ENCODE assay signal across 15 mouse cellular contexts in genomic region chr3:116184443-116184842, GRCm38 (mm10). TPM values are rescaled to one million over a fixed set of nuclear protein-coding genes. Genes with fewer than 3 reads are reported as not detected.
A peak's percentile ranks its signal among the peaks of the same experiment; 100 is the strongest.
DNase-seq lines count a peak whose midpoint lies in the region; ATAC-seq and TF ChIP-seq lines count a peak whose summit lies in the region.
"Had no signal": no experiment of that assay in that cellular context is flagged by ENCODE, and none has a peak within 500 bp of the region (broad histone marks: within the 10 kb centered on the region; RNA-seq: fewer than 3 reads in every experiment).

No protein-coding gene starts in this region.

- intact Hi-C loops in heart, postnatal 36 days (cut with DNase I): no loop called here
- intact Hi-C loops in left cerebral cortex, postnatal 10 days (cut with DNase I): no loop called here

- no peaks in the 10 kb centered on the region for H3K36me3 ChIP-seq in heart, embryonic 15.5 days
- no peaks in the 10 kb centered on the region for H3K36me3 ChIP-seq in lung, postnatal 0 days (ENCODE audit: insufficient read depth, low read length)
- H3K36me3 ChIP-seq: liver, embryonic 13.5 days; neural tube, embryonic 12.5 days had no signal

- 55% methylated on average over 4 of the region's 4 CpGs for WGBS in heart, embryonic 15.5 days
- WGBS in lung, postnatal 0 days: 50% methylated on average over 4 of the region's 4 CpGs

- no peak for ATAC-seq in heart, embryonic 15.5 days (replicated peaks; ENCODE audit: insufficient number of reproducible peaks, insufficient read depth, low FRiP score, low read depth)
- no peak for ATAC-seq in lung, postnatal 0 days
- ATAC-seq in hematopoietic stem cell, adult 5-6 weeks (replicated peaks in 1 of 2; ENCODE audit: insufficient read depth in 1 of 2, low FRiP score in 2 of 2, low TSS enrichment in 1 of 2, low read depth in 1 of 2, poor library complexity in 2 of 2, severe bottlenecking in 2 of 2): peak; percentile 21 to 53; a peak in 2 of 4 replicates
- ATAC-seq in megakaryocyte progenitor cell, adult 5-6 weeks (replicated peaks; ENCODE audit: poor library complexity): peak; percentile 72
- ATAC-seq: intestine, postnatal 0 days had no signal

- no peak overlapping the region for H3K4me3 ChIP-seq in heart, embryonic 15.5 days
- H3K4me3 ChIP-seq in lung, postnatal 0 days (ENCODE audit: low read depth, low read length): no peak overlapping the region
- H3K4me3 ChIP-seq: left cerebral cortex, adult 2 months; liver, embryonic 13.5 days; neural tube, embryonic 12.5 days had no signal

- no peaks in the 10 kb centered on the region for H3K27me3 ChIP-seq in heart, embryonic 15.5 days
- no peaks in the 10 kb centered on the region for H3K27me3 ChIP-seq in lung, postnatal 0 days (replicated peaks; ENCODE audit: insufficient read depth, low read length)
- H3K27me3 ChIP-seq: liver, embryonic 13.5 days; neural tube, embryonic 12.5 days had no signal

- H3K27ac ChIP-seq in heart, embryonic 15.5 days: 0 out of 2 replicates have a peak overlapping the region, but pooled peaks have one; percentile 8
- no peak overlapping the region for H3K27ac ChIP-seq in lung, postnatal 0 days (ENCODE audit: low read length)
- H3K27ac ChIP-seq: left cerebral cortex, adult 2 months; liver, embryonic 13.5 days; neural tube, embryonic 12.5 days had no signal

- H3K9me3 ChIP-seq in heart, embryonic 15.5 days (replicated peaks): no peaks in the 10 kb centered on the region
- H3K9me3 ChIP-seq in lung, postnatal 0 days (ENCODE audit: low read length): no peaks in the 10 kb centered on the region
- H3K9me3 ChIP-seq: liver, embryonic 13.5 days; neural tube, embryonic 12.5 days had no signal

- no peak overlapping the region for H3K9ac ChIP-seq in heart, embryonic 15.5 days
- H3K9ac ChIP-seq in lung, postnatal 0 days (replicated peaks; ENCODE audit: low read depth): no peak overlapping the region
- H3K9ac ChIP-seq: liver, embryonic 13.5 days; neural tube, embryonic 12.5 days had no signal

- DNase-seq in heart, postnatal 36 days: no peak
- DNase-seq in lung, adult 18-20 months: peak; percentile 41 to 42
- no peak for DNase-seq in lung, postnatal 0 days (ENCODE audit: low spot score)
- no peak for DNase-seq in left cerebral cortex, postnatal 10 days (ENCODE audit: extremely low spot score in 1 of 2, low spot score in 2 of 2)
- DNase-seq in right cerebral cortex, postnatal 10 days (ENCODE audit: low spot score in 2 of 2): no peak
- DNase-seq: cerebellum, adult 18-20 months; liver, embryonic 13.5 days; right cerebral cortex, adult 18-20 months; thymus, postnatal 25 days had no signal

- no peak for TF ChIP-seq EP300 in lung, postnatal 0 days (IDR thresholded peaks at IDR 0.05)

- no peak for TF ChIP-seq CTCF in lung, postnatal 0 days (IDR thresholded peaks at IDR 0.05)

- no peaks in the 10 kb centered on the region for H3K4me1 ChIP-seq in heart, embryonic 15.5 days (replicated peaks)
- no peaks in the 10 kb centered on the region for H3K4me1 ChIP-seq in lung, postnatal 0 days (ENCODE audit: insufficient read depth, low read depth, low read length)
- H3K4me1 ChIP-seq: liver, embryonic 13.5 days; neural tube, embryonic 12.5 days had no signal

- no peak overlapping the region for H3K4me2 ChIP-seq in heart, embryonic 15.5 days
- no peak overlapping the region for H3K4me2 ChIP-seq in lung, postnatal 0 days (replicated peaks; ENCODE audit: low read depth, low read length)
- H3K4me2 ChIP-seq: liver, embryonic 13.5 days; neural tube, embryonic 12.5 days had no signal

RNA-seq across cellular contexts. Expression of gene Vcam1, which starts 55.0 kb away (rescaled TPM):
- 77.8 and 78.2 TPM in 2 replicates for polyA plus RNA-seq in heart, embryonic 15.5 days (2015; fragmentation: Nextera tagmentation; extraction: Ambion mirVana)
- total RNA-seq in heart, postnatal 36 days (2021): 10 to 100 TPM; 15.0 to 15.6 TPM
- polyA plus RNA-seq in lung, postnatal 0 days (2015; fragmentation: Nextera tagmentation; extraction: Ambion mirVana): 54.1 and 55.0 TPM in 2 replicates
- total RNA-seq in hematopoietic stem cell, adult 5-6 weeks (2017): 5.4 and 14.9 TPM in 2 replicates
- total RNA-seq in megakaryocyte progenitor cell, adult 5-6 weeks (2015): 28.2 and 42.0 TPM in 2 replicates
- total RNA-seq in megakaryocyte progenitor cell, adult 5-6 weeks (2017): 22.9 and 32.7 TPM in 2 replicates
- total RNA-seq in left cerebral cortex, postnatal 10 days (2021): 10 to 100 TPM; 37.6 to 39.3 TPM

Comparison
In these comparisons a context has a peak if more than half of its experiments do, and no peak if none do; other contexts are left out.
1. DNase-seq: peak in lung, adult 18-20 months (2 of 2); none in heart, postnatal 36 days (0 of 2), lung, postnatal 0 days (single experiment), left cerebral cortex, postnatal 10 days (0 of 2) and right cerebral cortex, postnatal 10 days (0 of 2).
2. ATAC-seq: peak in hematopoietic stem cell, adult 5-6 weeks (2 of 2) and megakaryocyte progenitor cell, adult 5-6 weeks (single experiment); none in heart, embryonic 15.5 days (single experiment) and lung, postnatal 0 days (single experiment).